Mouse (Mus musculus) retina, postnatal 1 day (tissue): ENCODE measurements around the gene Lamc2.

Experiments used
- DNase-seq: peaks from one replicate; pipeline ENCODE4 v3.0.0-alpha.2; 2012

The Lamc2 gene

DNA sequence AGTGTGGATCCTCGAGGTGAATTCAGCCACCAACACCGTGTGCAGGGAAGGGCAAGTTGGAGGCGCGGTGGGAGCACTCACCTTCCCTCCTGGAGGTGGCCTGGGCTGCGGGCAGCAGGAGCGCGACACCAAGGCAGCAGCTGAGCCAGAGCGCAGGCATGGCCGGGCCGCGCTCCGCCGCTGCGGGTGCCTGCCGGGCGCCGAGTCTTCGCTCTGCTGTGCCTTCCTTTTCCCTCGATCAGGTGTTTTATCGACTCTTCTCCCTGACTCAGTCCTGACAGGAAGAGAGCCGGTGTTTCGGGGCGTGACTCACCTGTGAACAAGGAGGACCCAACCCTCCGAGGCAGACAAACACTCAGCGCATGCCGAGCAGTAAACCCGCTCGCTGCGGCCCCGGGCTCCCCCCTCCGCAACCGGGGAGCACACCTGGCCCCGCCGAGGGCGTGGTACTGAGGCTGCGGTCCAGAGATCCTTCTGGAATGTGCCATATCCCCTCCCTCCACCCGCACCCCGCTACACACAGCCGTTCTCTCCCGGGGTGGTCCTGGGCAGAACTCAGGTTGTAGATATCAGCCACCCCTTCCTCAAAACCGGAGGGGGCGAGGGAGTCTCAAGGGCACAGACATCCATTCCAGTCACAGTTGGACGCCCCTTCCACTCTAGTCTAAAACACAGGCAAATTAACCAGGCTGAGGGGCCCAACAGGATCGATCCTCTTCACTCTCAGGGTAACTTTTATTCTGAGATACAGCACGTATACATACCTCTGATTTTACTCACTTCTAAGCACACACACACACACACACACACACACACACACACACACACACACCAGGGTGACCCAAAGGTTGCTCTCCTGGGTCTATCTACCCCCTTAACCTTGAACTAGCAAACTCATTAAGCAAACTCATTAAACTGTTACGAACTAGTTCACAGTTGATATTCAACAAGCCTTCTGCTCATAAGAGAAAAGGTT, at the start of gene Lamc2:
TSS of gene Lamc2 (minus strand) at position 620 of the 976 bp plus-strand sequence.
- DNase-seq: peak; percentile 38

DNA sequence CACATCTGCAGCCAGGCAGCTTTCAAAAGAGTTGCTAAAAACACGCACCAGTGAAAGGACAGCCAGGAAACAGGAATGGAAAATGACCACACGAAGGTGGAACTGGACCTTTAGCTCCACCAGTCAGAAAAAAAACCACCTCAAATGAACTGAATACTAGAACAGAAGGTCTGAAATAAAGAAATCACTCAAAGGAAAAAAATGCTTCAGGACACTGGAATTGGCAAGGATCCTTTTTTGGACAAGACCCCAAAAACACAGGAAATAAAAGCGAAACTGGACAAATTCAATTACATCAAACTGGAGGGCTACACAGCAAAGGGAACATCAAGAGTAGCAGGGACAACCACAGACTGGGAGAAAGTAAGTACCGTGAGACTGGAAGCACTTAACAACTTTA, 49.3 kb upstream of the Lamc2 start:
- DNase-seq: no peak

DNA sequence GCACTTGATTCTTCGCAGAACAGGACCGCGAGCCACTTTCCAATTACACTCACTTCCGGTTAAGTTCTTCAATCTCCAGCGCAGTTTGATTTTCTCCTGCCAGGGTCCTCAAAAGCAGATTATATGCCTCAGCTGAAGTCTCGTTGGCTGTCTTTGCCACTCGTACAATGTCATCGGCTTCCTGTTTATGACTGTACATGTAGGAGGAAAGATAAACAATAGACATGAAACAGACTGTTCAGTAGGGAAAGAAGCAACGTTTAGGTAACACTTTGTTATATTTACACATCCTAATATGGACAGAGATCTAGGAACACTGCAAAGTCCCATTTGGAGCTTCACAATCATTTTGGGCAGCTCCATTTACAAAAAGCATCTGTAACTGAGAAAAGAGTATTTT, 45.4 kb upstream of the Lamc2 start:
- DNase-seq: no peak

GRCm38 (mm10) chr1:153227916-153228315, 41.7 kb upstream of the Lamc2 start:
- no peak for DNase-seq

DNA sequence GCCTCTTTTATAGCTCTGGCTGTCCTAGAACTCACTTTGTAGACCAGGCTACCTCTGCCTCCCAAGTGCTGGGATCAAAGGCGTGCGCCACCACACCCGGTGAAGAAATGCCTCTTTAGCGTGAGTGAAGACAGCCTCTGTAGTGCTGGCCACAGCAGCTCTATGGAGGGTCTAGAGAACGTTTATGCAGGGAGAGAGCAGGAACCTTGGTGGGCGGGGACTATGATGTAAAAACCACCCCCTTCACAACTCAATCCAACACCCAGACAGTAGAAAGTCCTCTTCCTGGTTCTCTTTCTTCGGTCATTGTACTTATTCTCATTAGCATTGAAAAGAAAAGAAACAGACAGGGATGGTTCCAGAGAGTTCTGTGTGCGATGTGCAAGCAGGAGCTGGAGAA, 40.8 kb upstream of the Lamc2 start:
- no peak for DNase-seq

DNA sequence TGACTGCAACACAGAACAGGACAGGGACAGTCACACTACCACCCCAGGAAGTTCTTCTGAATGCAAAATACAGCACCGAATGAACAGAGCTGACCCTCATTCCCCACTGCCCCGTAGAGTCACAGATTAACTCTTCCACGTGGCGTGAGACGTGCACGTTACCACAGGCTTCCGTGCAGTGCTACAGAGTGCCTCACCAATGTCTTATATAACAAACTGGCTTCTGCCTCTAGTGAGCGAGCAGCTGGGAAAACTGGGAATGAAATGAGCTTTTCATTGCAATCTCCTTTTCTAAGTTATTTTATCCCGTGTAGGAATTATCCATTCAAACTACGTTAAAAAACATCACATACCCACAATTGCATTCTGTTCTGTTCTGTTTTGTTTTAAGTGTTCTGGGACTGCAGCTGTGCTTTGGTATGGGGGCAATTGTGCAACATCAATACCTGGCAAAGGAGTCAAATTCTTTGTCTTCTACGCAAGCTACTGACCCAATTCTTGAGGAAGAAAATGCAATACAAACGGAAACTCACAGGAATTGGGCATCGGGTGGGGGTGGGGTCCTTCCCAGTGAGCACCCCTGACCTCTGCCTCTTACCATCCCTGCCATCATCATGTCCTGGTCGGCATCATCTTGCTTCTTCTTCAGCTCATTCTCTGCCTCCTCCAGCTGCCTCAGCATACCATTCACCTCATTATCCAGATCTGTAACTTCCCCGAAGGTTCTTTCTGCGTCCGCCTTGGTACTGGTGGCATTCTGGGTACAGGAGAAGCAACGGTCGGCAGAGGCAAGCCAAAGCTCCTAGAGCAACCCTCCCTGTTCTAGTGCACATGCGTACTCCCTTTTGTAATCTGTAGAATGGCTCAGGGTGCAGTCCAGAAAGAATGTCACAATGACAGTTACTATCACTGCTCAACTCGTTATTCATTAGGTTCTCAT, 39.8 kb upstream of the Lamc2 start:
- no peak for DNase-seq

GRCm38 (mm10) chr1:153224331-153224730, 38.1 kb upstream of the Lamc2 start:
- DNase-seq: no peak

GRCm38 (mm10) chr1:153219376-153219775, 33.1 kb upstream of the Lamc2 start:
- no peak for DNase-seq

GRCm38 (mm10) chr1:153216516-153216915, 30.3 kb upstream of the Lamc2 start:
- DNase-seq: no peak

GRCm38 (mm10) chr1:153215676-153216075, 29.4 kb upstream of the Lamc2 start:
- DNase-seq: no peak

DNA sequence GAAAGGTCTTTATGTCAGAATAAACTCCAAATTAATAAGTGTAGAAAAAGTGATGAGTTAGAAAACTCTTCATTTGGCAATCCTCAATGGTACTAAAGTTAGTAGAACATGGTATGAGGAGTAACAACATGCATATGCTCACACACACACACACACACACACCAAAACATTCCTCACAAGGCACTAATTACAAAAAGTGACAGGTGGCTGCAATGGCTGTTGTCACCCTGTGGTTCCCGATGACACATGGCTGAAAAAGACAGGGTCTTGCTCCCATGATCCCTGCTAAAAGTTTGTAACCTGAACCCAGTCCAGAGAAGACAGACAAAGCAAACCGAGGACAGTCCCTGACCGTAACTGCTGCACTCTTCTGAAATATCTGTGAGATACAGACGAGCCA, 24.7 kb upstream of the Lamc2 start:
- DNase-seq: no peak

- DNase-seq: no peak
Measured at GRCm38 (mm10) chr1:153210198-153210597, 24.0 kb upstream of the Lamc2 start.

DNA sequence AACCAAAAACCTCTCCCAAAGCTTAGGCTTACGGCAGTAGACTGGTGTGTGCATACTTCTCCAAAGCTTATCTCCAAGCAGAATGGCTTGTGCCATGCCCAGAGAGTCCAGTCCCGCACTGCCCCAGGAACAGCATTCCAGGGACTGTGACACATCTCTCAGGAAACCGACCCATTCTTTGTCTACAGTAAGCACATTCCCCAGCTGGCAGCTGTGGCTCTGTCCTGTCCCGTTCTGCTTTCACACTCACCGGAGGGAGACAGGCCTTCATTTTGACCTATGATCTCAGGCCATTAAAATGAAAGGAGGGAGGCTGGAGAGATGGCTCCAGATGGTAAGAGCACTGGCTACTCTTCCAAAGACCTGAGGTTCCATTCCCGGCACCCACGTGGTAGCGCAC, 15.9 kb upstream of the Lamc2 start:
- no peak for DNase-seq

GRCm38 (mm10) chr1:153201448-153201847, 15.2 kb upstream of the Lamc2 start:
- no peak for DNase-seq

DNA sequence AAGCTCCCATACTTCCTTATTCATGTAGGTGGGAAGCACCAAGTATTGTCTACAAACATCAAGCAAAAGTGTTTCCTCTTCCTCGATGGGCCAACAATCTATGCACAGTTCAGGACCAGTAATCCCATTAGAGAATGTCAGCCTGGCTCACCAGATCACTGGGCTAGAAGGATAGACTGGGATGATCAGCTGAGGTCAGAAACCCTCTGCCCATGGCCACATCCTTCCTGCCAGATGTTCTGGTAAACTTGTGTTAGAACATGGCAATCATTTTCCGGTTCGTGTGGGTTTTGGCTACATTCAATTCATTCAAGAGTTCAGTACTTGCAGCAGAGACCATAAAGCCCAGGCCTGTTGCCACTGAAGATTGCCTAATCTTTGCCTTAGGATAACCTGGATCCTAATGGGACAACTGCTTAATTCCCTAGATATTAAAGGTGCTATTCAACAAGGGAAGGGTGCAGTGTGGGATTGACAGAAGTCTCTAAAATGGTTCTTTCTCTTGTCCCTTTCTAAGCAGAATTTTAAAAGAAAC, 11.1 kb upstream of the Lamc2 start:
- DNase-seq: no peak

DNA sequence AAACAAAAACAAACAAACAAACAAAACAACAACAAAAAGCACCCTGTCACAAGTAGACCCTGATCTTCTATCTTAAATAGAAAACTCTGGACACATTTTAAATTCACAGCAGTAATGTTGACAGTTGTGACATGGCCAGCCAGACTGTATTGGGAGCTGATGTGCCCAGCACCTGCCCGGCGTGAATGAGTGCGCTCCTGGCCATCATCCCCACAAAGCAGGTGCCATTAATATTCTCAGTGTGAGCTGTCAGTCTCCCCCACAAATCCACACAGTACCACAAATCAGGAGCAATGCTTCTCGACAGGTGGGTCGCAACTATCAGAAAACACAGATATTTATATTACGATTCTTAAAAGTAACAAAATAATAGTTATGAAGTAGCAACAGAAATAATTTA, 6.7 kb upstream of the Lamc2 start:
- DNase-seq: no peak

- no peak for DNase-seq
Measured at GRCm38 (mm10) chr1:153192379-153192778, 6.1 kb upstream of the Lamc2 start.

DNA sequence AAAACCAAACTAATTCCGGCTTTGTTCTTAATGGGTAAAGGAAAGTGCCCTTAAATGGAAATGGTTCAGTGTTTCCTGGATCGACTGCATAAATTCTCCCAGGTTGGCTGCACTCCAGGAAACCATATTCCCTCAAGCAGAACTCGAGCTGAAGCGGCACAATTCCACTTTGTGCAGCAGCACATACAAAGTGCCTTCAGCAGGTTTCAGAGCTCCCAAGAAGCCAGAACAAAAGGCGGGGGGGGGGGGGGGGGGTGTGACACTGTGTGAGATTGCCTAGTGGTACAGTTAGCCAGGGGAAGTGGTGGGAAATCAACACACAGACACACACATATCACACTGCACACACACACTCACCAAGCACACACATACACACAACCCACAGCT, 5.7 kb upstream of the Lamc2 start:
- DNase-seq: peak; percentile 68

GRCm38 (mm10) chr1:153191237-153191942, 5.1 kb upstream of the Lamc2 start:
- no peak for DNase-seq

- DNase-seq: no peak
Measured at GRCm38 (mm10) chr1:153188081-153188480, 1.8 kb upstream of the Lamc2 start.

GRCm38 (mm10) chr1:153180586-153181289, 5.5 kb downstream of the Lamc2 start:
- no peak for DNase-seq

GRCm38 (mm10) chr1:153180160-153180559, 6.1 kb downstream of the Lamc2 start:
- DNase-seq: no peak
